Mouse (Mus musculus): ENCODE data around the gene Fbxw27. TPM values are rescaled to one million over a fixed set of nuclear protein-coding genes. Genes with fewer than 3 reads are reported as not detected.

The Fbxw27 gene
- total RNA-seq, 2 experiments from 2014 or later: not detected

Other genes starting within 250 kb of the Fbxw27 start
- not detected for gene Fbxw15, start 222.4 kb downstream of the Fbxw27 start, total RNA-seq (2021)
- not detected for gene Fbxw24, start 164.6 kb downstream of the Fbxw27 start, total RNA-seq (2021)
- gene Fbxw25, start 126.0 kb downstream of the Fbxw27 start, total RNA-seq (2021): not detected
- not detected for gene Fbxw18, start 88.0 kb downstream of the Fbxw27 start, total RNA-seq (2021)
- gene Fbxw26, start 44.6 kb downstream of the Fbxw27 start, total RNA-seq (2021): not detected
- not detected for gene Spink8, start 21.6 kb upstream of the Fbxw27 start, total RNA-seq (2021)
- 10 to 100 TPM; 18.9 to 20.6 TPM for gene Nme6, start 42.1 kb upstream of the Fbxw27 start, total RNA-seq (2021)
- not detected for gene Camp, start 58.9 kb upstream of the Fbxw27 start, total RNA-seq (2021)
- 1 to 10 TPM; 3.9 to 4.8 TPM for gene Cdc25a, start 84.9 kb upstream of the Fbxw27 start, total RNA-seq (2021)
- gene Map4, start 140.8 kb upstream of the Fbxw27 start, total RNA-seq (2021): 100 to 1,000 TPM; 451 to 486 TPM